Mouse (Mus musculus): ENCODE results near the gene Mcm3ap.

- TF ChIP-seq CTCF (conservative IDR thresholded peaks at IDR 0.05; ENCODE audit: low read length): no peak
- TF ChIP-seq NANOG (IDR thresholded peaks at IDR 0.05; ENCODE audit: borderline replicate concordance, low read length): no peak
Observed at GRCm38 (mm10) chr10:76481480-76481879, 12.8 kb downstream of the Mcm3ap start.
